Mouse (Mus musculus): Measurements from ENCODE around the gene Ssh2.

GRCm38 (mm10) chr11:77506941-77507340 lies 290.9 kb downstream of the Ssh2 start:
- TF ChIP-seq CTCF (IDR thresholded peaks at IDR 0.05; ENCODE audit: low read depth) = no peak
- TF ChIP-seq EP300 (optimal IDR thresholded peaks at IDR 0.05) = no peak
